Mouse (Mus musculus) c-Kit-negative CD71-positive TER-119-positive erythroid progenitor cells, embryonic 14.5 days (primary cell): ENCODE data around the gene Ap1ar.

Source experiments
- DNase-seq: peaks from one replicate; pipeline ENCODE4 v3.0.0-alpha.2; 2013; ENCODE audit warnings: low read depth, low spot score

Ap1ar gene

DNA sequence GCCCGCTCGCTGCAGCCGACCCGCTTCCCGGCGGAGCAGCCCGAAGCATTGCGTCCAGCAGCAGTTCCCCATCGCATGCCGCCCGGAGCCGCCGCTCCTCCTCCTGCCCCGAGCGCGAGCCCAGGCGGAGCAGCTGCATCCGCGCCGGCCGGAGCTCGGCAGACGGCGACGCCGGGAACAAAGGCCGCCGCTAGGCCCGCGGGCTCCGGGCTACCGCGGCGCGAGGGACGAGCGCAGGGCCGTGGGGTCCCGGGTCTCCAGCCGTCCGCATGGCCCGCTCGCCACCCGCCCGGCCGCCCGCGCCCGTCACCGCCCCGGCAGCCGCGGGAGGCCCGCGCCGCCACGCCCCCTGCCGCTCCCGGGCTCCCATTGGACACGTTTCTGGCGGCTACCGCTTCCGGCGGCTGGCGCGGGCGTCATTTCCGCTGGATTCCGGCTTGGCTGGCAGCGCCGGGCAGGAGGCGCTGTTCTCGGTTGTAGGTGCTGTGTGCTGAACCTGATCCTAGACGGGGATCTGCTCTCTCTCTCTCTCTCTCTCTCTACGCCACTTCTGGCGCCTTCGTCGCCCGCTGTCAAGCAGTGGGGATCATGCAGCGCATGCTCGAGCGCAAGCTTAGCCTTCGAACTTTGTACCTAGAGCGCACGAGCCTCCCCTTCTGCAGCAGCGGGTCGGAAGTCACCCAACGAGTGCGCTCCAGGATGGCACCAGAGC lies at the start of gene Ap1ar:
Gene Ap1ar (minus strand): TSS at position 370 of the 712 bp plus-strand sequence.
- peak; percentile 86 for DNase-seq

DNA sequence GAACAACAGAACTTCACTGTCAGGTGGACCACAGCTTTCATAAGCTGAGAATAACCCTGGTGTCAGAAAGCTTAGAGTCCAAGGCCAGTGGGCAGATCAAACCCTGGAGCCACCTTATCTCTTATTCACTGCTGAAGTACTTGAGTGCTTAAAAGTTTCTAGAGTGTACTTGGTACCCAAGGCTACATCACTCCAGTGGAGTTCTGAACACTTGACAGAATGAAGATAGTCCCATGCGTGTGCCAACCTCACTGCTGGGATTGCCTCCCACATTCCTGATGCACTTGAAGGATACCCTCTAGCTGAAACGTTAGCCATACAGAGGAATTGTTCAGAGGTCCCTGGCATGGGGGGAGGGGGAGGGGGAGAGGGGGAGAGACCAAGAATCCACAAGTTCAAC lies 44.4 kb upstream of the Ap1ar start:
- DNase-seq: no peak

DNA sequence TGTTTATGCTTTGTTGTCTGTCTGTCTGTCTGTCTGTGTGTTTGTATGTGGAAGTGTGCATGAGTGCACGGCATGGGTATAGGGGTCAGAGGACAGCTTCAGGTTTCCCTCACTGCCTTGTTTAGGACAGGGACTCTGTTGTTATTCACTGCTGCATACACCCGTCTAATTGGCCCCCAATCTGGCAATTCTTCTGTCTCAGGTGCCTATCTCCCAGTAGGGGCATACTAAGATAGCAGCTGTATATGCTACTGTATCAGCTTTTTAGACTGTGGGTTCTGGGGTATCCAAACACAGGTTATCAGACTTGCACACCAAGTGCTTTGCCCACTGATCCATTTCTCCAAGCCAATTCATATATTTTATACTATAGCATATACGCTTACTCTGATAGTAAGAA lies 42.6 kb upstream of the Ap1ar start:
- DNase-seq: no peak

DNA sequence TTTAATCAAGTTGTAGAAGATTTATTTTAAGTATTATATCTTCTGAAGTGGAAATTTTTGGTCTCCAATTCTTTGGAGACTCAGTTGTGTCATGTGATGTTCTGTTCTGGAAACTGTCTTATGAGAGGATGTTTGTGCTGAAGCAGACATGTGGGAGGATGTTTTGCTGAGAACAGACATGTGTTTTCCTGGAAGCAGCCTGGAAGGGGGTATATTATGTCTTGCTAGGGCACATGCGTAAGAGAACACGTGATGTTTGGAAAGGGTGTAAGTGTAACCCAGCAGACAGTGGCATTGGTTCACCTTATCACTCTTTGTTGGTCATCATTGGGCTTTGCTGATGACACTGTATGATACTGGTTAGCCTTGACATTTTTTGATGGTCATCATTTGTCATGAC lies 38.2 kb upstream of the Ap1ar start:
- DNase-seq: no peak

DNA sequence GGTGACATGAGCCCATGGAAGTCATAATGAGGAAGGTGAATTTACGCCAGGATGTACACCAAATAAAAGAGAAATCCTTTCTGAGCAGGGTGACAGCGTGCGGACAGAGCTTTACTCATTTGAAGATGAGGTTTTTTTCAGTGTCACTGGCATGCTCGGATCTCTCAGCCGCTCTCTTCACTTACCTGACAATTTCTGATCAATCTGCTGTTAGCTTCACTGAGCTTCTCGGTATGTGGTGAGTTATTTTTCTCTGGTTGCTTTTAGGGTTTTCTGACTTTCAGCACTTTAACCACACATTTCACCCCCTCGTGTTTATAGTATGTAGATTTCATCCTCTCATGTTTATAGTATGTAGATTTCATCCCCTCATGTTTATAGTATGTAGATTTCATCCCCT lies 37.7 kb upstream of the Ap1ar start:
- DNase-seq: no peak

DNA sequence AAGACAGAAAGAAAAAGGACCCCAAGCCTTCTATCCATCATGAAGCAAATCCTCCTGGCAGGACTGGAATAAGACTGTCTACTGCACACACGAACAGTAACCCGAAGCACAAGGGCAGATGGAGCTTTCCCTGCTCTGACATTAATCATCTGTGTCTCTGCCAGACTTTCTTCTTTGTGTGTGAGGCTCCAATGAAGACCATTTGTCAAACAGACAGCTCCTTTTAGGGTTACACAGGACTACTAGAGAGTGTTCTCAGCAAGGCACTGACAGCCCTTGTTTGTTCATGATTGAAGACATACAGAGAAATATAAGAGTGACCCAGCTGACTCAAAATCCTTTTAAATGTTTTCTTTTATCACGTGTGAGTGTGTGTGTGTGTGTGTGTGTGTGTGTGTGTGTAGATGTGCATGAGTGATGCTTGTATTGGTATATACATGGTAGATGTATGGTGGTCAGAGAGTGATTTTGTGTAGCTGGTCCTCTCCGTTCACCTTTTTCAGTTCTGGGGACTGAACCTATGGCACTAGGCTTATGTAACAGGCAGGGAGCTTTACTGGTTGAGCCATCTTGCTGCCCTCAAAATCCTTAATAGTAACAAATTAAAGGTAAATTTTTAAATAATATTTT lies 37.0 kb upstream of the Ap1ar start:
- DNase-seq: no peak

DNA sequence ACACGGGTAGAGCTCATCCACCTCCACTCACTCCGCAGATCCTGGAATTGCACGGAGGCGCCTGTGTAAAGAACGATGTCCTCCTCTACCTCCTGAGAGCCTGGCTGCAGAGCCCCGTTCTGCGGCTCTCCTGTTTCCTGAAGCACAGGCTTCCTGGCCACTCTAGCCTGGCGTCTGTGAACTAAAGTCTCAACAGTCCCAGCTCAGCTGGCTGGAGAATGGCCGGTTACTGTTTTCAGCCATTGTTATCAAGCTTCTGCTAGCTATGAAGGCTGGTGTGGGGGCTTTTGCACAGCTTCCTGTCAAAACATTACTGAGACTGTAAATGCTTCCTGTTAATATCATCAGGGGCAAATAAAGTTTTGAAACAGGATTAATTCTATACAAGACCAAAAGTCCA lies 34.3 kb upstream of the Ap1ar start:
- no peak for DNase-seq

DNA sequence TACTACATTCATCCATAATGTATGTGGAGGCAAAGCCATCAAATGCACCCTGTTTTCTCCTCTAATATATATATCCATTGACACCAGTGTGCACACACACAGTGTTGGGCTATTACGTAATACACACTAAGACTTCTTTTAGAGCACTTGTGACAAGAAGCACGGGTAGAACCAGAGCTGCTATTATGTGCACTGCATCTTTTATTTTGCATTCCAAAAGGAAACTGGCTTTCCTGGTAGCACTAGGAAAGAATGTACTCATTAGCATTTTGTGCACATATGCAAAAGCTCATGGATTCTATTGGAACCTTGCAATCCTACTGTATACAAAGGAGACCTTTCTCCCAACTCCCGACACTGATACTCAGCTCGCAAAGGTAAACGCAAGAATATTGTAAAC lies 31.6 kb upstream of the Ap1ar start:
- no peak for DNase-seq

DNA sequence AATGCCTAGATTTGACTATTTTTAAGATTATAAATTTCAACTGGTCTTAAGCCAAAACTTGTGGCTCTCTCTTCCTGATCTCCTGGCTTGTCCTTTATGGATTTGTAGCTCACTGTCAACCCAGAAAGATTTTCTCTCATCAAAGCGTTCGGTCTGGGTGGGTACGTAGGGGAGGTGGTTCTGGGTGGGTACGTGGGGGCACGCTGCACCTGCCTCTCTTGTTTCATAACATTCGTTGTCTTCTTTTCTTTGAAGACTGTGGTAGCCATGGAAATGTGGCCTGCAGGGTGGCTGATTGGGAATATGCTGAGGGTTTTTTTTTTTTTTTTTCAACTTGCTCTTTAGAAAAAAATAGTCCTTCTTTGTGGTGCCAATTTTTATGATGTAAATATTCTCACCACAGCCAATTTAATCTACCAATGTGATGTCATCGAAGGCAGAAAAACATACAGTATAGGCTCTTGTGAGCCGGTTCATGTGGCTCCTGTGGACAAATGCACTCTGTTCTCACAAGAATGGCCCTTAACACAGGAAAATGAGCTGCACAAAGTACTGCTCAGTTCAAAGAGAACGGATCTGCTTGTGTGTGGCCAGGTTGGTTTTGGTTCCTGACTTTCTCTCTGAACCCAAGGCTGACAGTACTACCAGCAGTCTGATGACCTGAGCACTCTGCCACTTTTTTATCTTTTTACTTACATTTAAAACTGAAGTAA lies 30.9 kb upstream of the Ap1ar start:
- no peak for DNase-seq

DNA sequence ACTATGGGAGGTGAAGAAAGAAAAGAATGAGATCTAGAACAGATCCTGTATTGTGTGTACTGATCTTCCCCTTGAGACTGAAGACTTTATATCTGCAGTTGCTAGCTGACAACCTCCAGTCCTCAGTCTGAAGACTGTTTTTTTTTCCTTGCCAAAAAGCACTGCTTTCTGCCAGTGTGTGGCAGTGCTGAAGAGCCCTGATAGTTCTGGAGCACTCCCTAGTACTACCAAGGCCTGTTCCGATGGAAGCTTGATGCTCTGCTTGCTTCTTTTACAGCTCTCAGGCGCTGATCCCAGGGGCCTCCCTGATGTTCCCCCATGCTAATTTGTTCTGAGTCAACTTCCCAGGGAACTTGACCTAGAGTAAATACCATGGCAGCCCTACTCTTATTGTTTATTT lies 26.9 kb upstream of the Ap1ar start:
- DNase-seq: no peak

DNA sequence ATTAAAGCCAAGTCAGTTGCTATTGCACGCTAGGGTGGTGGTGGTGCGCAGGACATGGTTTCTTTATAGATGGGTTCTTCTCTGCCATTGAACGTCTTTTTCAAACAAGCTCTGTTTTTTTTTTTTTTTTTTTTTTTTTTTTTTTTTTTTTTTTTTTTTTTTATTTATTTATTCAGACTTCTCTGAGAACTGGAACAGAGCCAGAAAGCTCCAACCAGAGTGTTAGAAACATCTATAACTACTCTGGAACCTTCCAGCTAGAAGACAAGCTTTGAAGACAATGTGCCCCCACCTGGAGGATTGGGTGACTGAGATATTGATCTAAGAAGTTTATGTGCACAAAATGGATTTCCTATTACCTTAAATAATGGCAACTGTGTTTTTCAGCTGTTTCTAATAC lies 26.2 kb upstream of the Ap1ar start:
- DNase-seq: no peak

DNA sequence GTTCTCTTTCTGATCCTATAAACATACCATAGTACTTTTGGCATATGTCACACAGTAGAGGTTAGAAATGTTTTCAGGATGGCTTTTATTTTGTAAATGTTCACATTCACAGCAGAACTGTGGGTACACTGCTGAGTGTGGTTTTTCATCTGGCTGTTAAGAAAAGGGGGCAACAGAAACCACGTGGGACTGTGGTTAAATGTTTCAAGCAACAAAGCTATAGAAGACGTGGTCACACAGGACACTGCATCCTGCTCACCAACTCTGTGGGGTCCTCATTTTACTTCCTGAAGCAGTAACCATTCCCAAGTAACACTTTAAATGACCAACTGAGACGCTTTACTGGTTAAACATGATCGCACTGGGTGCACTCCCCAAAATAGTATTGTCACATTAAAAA lies 25.2 kb upstream of the Ap1ar start:
- no peak for DNase-seq

DNA sequence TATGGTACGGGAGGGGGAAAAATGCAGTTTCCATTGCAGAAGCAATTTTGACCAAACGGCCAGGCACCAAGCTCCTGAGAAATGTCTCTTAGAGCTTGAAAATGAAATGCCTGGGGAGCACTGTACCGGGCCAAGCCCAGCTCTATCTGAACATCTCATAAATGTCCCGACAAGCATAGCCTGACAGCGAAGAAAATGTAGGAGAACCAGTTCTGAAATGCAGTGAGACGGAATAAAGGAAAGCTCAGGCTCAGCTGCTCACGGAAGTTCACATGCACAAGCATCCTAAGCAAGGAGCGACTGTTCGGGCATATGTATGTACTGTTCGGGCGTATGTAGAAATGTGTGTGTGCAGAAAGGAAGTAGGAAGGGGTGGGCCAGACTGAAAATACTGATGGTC lies 24.0 kb upstream of the Ap1ar start:
- no peak for DNase-seq

DNA sequence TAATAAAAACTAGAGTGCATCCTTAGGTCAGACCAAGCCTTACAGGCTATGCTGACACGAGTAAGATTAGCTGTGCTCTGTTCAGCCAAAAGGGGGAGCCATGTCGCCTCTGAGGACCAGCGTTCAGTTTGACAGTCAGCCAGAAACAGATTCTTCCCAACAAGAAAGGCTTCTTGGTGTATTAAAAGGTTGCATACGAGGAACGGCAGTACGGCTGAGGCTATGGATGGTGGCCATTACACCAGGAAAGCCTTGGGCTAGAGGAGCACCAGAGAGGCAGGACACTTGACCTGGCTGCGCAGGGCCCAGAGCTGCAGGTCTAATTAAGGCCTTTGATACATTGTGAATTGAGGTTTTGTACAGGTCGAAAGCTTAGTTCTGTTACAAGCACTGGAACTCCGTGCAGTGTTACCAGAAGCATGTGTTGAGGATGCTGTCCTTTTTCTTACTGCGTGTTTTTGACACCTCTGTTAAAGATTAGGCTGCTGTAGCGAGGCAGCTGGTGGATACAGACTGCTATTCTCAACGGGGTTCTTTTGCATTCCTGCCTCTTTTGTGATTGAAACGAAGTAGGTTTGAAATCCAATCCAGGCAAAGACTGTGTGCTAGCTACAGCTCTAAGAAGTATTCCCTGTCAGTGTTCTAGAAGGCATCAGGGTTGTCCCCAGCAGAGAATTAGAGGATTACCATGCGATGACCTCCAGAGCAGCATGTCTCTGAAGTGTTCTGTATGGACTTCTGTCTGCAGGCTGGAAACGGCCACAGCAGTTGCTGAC lies 16.3 kb upstream of the Ap1ar start:
- DNase-seq: peak; percentile 57

DNA sequence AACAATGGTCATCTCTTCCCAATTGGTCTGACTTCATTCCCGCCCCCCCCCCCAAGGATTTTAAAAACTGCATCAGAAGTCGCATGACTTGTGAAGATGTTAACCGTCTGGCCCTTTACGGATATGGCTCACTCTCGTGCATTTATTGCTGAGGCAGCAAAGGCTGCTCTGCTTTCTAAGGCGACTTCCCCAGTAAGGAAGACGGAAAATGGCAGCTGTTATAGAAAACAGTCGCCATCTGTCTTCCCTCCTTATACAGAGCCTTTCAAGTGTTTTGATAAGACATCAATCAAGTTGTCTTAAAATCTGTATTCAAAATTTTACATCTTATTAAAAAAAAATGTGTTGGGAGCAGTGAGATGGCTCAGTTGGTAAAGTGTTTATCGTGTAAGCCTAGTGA lies 15.4 kb upstream of the Ap1ar start:
- no peak for DNase-seq

DNA sequence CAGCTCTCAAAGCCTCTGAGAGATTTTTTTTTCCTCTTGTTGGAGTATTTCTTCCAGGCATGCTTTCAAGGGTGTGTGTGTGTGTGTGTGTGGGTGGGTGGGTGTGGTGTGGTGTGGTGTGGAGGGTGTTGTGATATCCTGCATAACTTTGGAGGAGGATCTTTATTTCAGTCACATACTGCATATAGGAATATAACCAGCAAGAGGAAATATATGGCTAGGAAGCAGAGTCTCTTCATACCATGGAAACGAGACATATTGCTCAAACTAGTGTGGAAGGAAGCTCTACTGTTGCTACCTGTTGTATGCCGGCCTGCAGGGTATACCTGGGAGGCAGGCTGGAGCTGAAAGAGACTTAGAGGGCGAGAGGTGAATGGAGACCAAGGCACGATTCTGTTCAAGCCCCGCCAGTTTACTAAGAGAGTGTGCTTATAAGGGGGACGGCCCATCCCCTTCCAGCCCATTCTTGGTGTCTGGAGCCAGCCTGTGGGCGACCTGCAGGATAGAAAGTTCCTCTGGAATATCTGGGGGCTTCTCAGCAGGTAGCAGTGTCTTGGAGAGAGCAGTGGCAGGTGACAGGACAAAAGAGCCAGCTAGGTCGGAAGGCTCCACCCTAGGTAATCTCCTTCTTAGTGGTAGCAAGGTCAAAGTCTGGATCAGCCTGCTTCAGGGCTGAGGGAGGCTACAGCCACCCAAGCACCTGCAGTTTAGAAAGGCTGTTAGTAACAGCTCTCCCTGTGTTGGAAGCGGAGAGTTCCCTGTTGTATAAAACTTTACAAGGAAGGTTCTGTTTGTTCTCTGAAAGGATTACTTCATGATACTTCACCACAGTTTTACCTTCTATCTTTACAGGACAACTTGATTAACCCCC lies 13.7 kb upstream of the Ap1ar start:
- no peak for DNase-seq

DNA sequence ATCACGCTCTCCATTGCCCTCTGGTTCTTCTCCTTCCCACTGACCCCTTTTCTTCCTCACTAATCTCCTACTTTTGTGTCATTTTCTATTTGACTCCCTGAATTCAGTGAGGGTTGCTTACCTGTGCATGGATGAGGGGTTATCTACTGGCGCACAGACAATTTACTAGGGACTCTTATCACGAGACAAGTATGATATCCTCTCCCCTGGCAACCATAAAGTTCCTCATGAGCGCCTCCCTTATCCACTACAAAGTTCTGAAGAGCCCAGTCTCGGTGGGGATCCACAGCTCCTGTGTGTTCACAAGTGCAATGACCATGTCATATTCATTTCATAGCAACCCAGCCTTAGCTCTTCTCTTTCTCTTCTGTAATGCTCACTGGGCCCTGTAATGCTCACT lies 12.6 kb upstream of the Ap1ar start:
- DNase-seq: peak; percentile 27

DNA sequence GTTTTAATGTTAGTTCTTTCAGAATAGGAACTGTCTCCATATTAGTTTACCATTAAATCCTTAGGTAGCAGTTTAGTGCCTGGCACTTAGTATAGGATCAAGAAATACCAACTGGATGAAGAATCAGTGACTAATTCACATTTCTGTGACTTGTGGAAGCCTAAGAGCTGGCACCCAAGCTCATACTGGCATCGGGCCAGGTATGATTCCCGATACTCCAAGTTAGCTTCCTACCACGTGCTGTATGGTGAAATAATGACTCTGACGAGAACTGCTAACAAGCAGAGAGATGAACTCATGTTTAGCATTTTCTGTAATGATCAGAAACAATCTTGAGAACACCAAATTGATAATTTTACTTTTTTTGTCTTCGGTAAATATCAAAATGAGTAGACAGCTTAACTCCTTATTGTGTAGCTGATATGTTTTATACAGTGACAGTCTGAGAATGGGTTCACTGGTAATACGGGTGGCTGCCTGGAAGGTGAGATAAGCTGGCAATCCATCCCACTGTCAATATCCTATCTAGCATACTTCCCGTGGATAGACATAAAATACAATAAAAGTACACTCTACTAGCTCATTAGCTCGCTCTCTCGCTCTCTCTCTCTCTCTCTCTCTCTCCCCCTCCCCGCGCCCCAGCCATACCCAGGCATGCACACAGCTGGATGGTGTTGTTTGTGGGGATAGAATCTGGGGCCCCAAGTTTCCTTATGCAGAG lies 10.9 kb upstream of the Ap1ar start:
- DNase-seq: no peak

DNA sequence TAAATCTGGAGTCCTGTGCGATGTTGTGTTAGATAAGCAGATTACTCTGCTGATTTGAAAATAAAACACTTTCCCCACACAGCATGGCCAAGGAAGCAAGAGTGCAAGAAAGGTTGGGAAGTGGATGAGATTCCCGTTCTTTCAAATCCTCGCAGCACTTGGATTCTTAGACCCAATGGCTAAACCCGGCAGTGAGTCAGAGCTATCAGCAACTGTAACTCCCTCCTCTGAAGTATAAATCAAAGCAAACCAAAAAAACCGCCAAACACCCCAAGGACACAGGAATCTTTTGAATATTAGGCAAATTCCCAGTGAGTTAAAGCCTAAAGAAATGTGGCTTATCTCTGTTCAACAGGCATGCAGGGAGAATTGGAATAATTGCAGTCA lies 6.6 kb upstream of the Ap1ar start:
- no peak for DNase-seq

DNA sequence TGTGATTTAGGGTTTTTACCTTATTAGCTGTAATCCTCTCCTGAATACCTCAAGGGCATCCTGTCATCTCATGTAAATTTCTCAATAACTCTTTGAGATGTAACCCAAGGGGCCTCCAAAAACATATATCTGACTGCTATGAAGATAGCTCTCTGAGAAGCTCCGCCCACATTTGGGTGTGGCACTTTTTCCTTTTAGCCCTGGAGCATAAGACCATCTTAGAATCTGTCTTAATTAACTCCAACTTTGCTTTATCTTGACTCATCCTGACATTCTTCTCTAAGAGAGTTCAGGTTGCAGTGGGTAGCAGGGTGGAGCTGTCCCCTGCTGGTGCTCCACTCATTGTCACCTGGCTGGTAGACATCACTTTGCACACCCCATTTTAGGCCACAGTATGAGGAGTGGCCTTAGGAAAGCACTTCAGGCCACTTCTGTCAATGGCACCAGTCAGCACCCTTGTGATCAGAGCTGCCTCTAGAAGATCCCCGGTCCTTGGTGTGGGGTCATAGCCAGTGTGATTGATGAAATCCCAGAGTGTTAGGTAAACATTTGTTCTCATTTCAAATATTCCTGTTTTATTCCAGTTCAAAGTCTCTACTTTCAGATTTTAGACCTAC lies 6.1 kb upstream of the Ap1ar start:
- DNase-seq: peak; percentile 55
